Mouse (Mus musculus) embryonic facial prominence, embryonic 13.5 days (tissue): ENCODE data around the gene Map4k5. TPM values are rescaled to one million over a fixed set of nuclear protein-coding genes. Genes with fewer than 3 reads are reported as not detected.

Source experiments
- ATAC-seq: fragments of 200-750 bp; cut with Nextera tagmentation; 2 replicates; pipeline ENCODE4 v1.8.0; 2017; ENCODE audit warnings: low read depth; ENCODE audit not compliant: insufficient number of reproducible peaks, insufficient read depth, low FRiP score, low TSS enrichment
- H3K27ac ChIP-seq: fragments of 300-500 bp; sonication (generic); 2 replicates; pipeline ENCODE4 v1.5.1; 2015; ENCODE audit warnings: moderate library complexity, mild to moderate bottlenecking, inconsistent platforms
- H3K27me3 ChIP-seq: fragments of 300-500 bp; sonication (generic); 2 replicates; pipeline ENCODE4 v1.6.1; 2015; ENCODE audit warnings: mild to moderate bottlenecking, inconsistent platforms
- H3K36me3 ChIP-seq: fragments of 300-500 bp; sonication (generic); 2 replicates; pipeline ENCODE4 v1.6.1; 2015; ENCODE audit warnings: mild to moderate bottlenecking, inconsistent platforms
- H3K4me1 ChIP-seq: fragments of 300-500 bp; sonication (generic); 2 replicates; pipeline ENCODE4 v1.6.1; 2015; ENCODE audit warnings: inconsistent platforms
- H3K4me2 ChIP-seq: fragments of 300-500 bp; sonication (generic); 2 replicates; pipeline ENCODE4 v1.6.1; 2015; ENCODE audit warnings: moderate library complexity, mild to moderate bottlenecking, inconsistent platforms
- H3K4me3 ChIP-seq: fragments of 300-500 bp; sonication (generic); 2 replicates; pipeline ENCODE4 v1.5.1; 2015; ENCODE audit warnings: mild to moderate bottlenecking, inconsistent platforms
- H3K9ac ChIP-seq: fragments of 300-500 bp; sonication (generic); 2 replicates; pipeline ENCODE4 v1.6.1; 2015; ENCODE audit warnings: mild to moderate bottlenecking, inconsistent platforms
- H3K9me3 ChIP-seq: fragments of 300-500 bp; sonication (generic); 2 replicates; pipeline ENCODE4 v1.6.1; 2016; ENCODE audit warnings: inconsistent platforms
- WGBS: fragments of 180-500 bp; shearing (Covaris S2); methylation state at CpG from one replicate; pipeline ENCODE4 v1.1.7; 2015; ENCODE audit warnings: mixed read lengths; 5-methylcytosine and 5-hydroxymethylcytosine counted together
- polyA plus RNA-seq: library from polyadenylated mRNA; unstranded; fragments of >200 nt; fragmentation: Nextera tagmentation; extraction: Ambion mirVana; gene quantifications from 2 replicates; pipeline ENCODE4 v1.2.1, GENCODE M21; 2015

Gene Map4k5
- polyA plus RNA-seq, 1 experiment from 2014 or later, result 39.5 TPM

- Histone ChIP-seq H3K27me3 (peaks cover 3% of the 10 kb centered on the region; the same call in 1 of the 2 replicates), H3K36me3 (no peaks in the 10 kb centered on the region), H3K27ac (no peak overlapping the region), H3K9me3 (no peaks in the 10 kb centered on the region), H3K4me3 (no peak overlapping the region), H3K4me2 (no peak overlapping the region), H3K9ac (no peak overlapping the region), H3K4me1 (peaks cover 14% of the 10 kb centered on the region)
- 89% methylated on average over 7 of the region's 7 CpGs for WGBS
- ATAC-seq, result no peak
Measured at GRCm38 (mm10) chr12:69911906-69912305, 18.9 kb upstream of the Map4k5 start.

GRCm38 (mm10) chr12:69908511-69908900, 15.5 kb upstream of the Map4k5 start:
- ATAC-seq, result no peak
- Histone ChIP-seq H3K27ac (no peak overlapping the region), H3K4me1 (peaks cover 14% of the 10 kb centered on the region), H3K4me3 (peak overlapping the region; percentile 40), H3K9me3 (no peaks in the 10 kb centered on the region), H3K9ac (no peak overlapping the region; the same call in 1 of the 2 replicates), H3K4me2 (peak overlapping the region; percentile 65), H3K27me3 (peaks cover 3% of the 10 kb centered on the region; the same call in 1 of the 2 replicates), H3K36me3 (no peaks in the 10 kb centered on the region)
- 28% methylated on average over 19 of the region's 19 CpGs for WGBS

GRCm38 (mm10) chr12:69907667-69908510, 14.9 kb upstream of the Map4k5 start:
- peak overlapping the region; percentile 28; the same call in 1 of the 2 replicates for H3K27ac ChIP-seq
- WGBS, result 4% methylated on average over 30 of the region's 30 CpGs
- H3K4me1 ChIP-seq, result peaks cover 14% of the 10 kb centered on the region
- H3K36me3 ChIP-seq, result no peaks in the 10 kb centered on the region
- H3K4me2 ChIP-seq, result peak overlapping the region; percentile 65
- H3K9me3 ChIP-seq, result no peaks in the 10 kb centered on the region
- H3K4me3 ChIP-seq, result peak overlapping the region; percentile 40
- H3K9ac ChIP-seq, result peak overlapping the region; percentile 44
- peak; percentile 52; the same call in 1 of the 2 replicates for ATAC-seq
- peaks cover 3% of the 10 kb centered on the region; the same call in 1 of the 2 replicates for H3K27me3 ChIP-seq

- Histone ChIP-seq H3K4me3 (no peak overlapping the region), H3K9ac (no peak overlapping the region), H3K36me3 (no peaks in the 10 kb centered on the region), H3K4me1 (peaks cover 14% of the 10 kb centered on the region), H3K4me2 (no peak overlapping the region), H3K27me3 (peaks cover 3% of the 10 kb centered on the region; the same call in 1 of the 2 replicates), H3K9me3 (no peaks in the 10 kb centered on the region), H3K27ac (no peak overlapping the region)
- no peak for ATAC-seq
- WGBS, result 77% methylated on average over 2 of the region's 2 CpGs
Measured at GRCm38 (mm10) chr12:69904991-69905390, 12.0 kb upstream of the Map4k5 start.

GRCm38 (mm10) chr12:69898119-69898518, 5.1 kb upstream of the Map4k5 start:
- 82% methylated on average over 4 of the region's 4 CpGs for WGBS
- Histone ChIP-seq H3K4me1 (peaks cover 8% of the 10 kb centered on the region; the same call in 1 of the 2 replicates), H3K36me3 (no peaks in the 10 kb centered on the region)

GRCm38 (mm10) chr12:69895046-69895445, 2.0 kb upstream of the Map4k5 start:
- H3K36me3 ChIP-seq, result no peaks in the 10 kb centered on the region
- no peak overlapping the region for H3K4me2 ChIP-seq
- H3K9me3 ChIP-seq, result no peaks in the 10 kb centered on the region
- peaks cover 23% of the 10 kb centered on the region for H3K4me1 ChIP-seq
- H3K4me3 ChIP-seq, result no peak overlapping the region
- H3K27ac ChIP-seq, result no peak overlapping the region
- no peak for ATAC-seq
- H3K9ac ChIP-seq, result no peak overlapping the region
- H3K27me3 ChIP-seq, result no peaks in the 10 kb centered on the region
- 50% methylated on average over 2 of the region's 2 CpGs for WGBS

More at GRCm38 (mm10) chr12:69898119-69898518, 5.1 kb upstream of the Map4k5 start:
- Histone ChIP-seq H3K9me3 (no peaks in the 10 kb centered on the region), H3K4me3 (no peak overlapping the region), H3K27me3 (no peaks in the 10 kb centered on the region), H3K9ac (no peak overlapping the region), H3K27ac (no peak overlapping the region), H3K4me2 (no peak overlapping the region)
- ATAC-seq, result no peak

GRCm38 (mm10) chr12:69893927-69894326, 927 bp upstream of the Map4k5 start:
- H3K4me2 ChIP-seq, result no peak overlapping the region
- no peak for ATAC-seq
- H3K4me3 ChIP-seq, result no peak overlapping the region
- WGBS, result 53% methylated on average over 6 of the region's 6 CpGs
- peaks cover 30% of the 10 kb centered on the region for H3K4me1 ChIP-seq
- H3K27ac ChIP-seq, result no peak overlapping the region
- H3K9ac ChIP-seq, result no peak overlapping the region
- H3K36me3 ChIP-seq, result no peaks in the 10 kb centered on the region
- no peaks in the 10 kb centered on the region for H3K9me3 ChIP-seq
- no peaks in the 10 kb centered on the region for H3K27me3 ChIP-seq

- Histone ChIP-seq H3K4me2 (peak overlapping the region; percentile 72), H3K9ac (peak overlapping the region; percentile 98), H3K4me1 (peaks cover 43% of the 10 kb centered on the region), H3K27me3 (no peaks in the 10 kb centered on the region), H3K4me3 (peak overlapping the region; percentile 74), H3K27ac (peak overlapping the region; percentile 95), H3K9me3 (no peaks in the 10 kb centered on the region), H3K36me3 (peaks cover 5% of the 10 kb centered on the region; the same call in 1 of the 2 replicates)
- WGBS, result 32% methylated on average over 3 of the region's 3 CpGs
- no peak for ATAC-seq
Measured at GRCm38 (mm10) chr12:69891721-69892120, 1.3 kb downstream of the Map4k5 start.

GRCm38 (mm10) chr12:69890476-69890875, 2.5 kb downstream of the Map4k5 start:
- Histone ChIP-seq H3K27ac (peak overlapping the region; percentile 23; the same call in 1 of the 2 replicates), H3K27me3 (no peaks in the 10 kb centered on the region), H3K4me1 (peaks cover 43% of the 10 kb centered on the region), H3K36me3 (peaks cover 12% of the 10 kb centered on the region; the same call in 1 of the 2 replicates), H3K4me2 (peak overlapping the region; percentile 72), H3K9me3 (no peaks in the 10 kb centered on the region), H3K9ac (peak overlapping the region; percentile 57), H3K4me3 (peak overlapping the region; percentile 74)
- WGBS, result 22% methylated on average over 5 of the region's 5 CpGs
- ATAC-seq, result no peak

- WGBS, result 47% methylated on average over 6 of the region's 6 CpGs
- peaks cover 43% of the 10 kb centered on the region for H3K4me1 ChIP-seq
- peak overlapping the region; percentile 74 for H3K4me3 ChIP-seq
- H3K9ac ChIP-seq, result peak overlapping the region; percentile 57
- ATAC-seq, result no peak
- no peaks in the 10 kb centered on the region for H3K27me3 ChIP-seq
- no peaks in the 10 kb centered on the region for H3K9me3 ChIP-seq
- peaks cover 12% of the 10 kb centered on the region; the same call in 1 of the 2 replicates for H3K36me3 ChIP-seq
- H3K27ac ChIP-seq, result peak overlapping the region; percentile 23; the same call in 1 of the 2 replicates
- peak overlapping the region; percentile 72 for H3K4me2 ChIP-seq
Measured at GRCm38 (mm10) chr12:69890051-69890450, 2.9 kb downstream of the Map4k5 start.

- 29% methylated on average over 1 of the region's 1 CpGs for WGBS
- Histone ChIP-seq H3K4me1 (peaks cover 36% of the 10 kb centered on the region), H3K4me3 (no peak overlapping the region), H3K27me3 (no peaks in the 10 kb centered on the region), H3K9me3 (no peaks in the 10 kb centered on the region), H3K36me3 (peaks cover 12% of the 10 kb centered on the region; the same call in 1 of the 2 replicates), H3K27ac (no peak overlapping the region), H3K4me2 (no peak overlapping the region), H3K9ac (no peak overlapping the region)
- ATAC-seq, result no peak
Measured at GRCm38 (mm10) chr12:69888345-69888744, 4.7 kb downstream of the Map4k5 start.

GRCm38 (mm10) chr12:69887776-69888175, 5.2 kb downstream of the Map4k5 start:
- Histone ChIP-seq H3K9me3 (no peaks in the 10 kb centered on the region), H3K36me3 (peaks cover 12% of the 10 kb centered on the region; the same call in 1 of the 2 replicates), H3K4me1 (peaks cover 36% of the 10 kb centered on the region), H3K27ac (no peak overlapping the region), H3K9ac (no peak overlapping the region), H3K4me3 (no peak overlapping the region), H3K27me3 (no peaks in the 10 kb centered on the region), H3K4me2 (no peak overlapping the region)
- no peak for ATAC-seq
- WGBS, result 64% methylated on average over 6 of the region's 6 CpGs
